Mouse (Mus musculus): Measurements from ENCODE around the gene Elane. TPM values are rescaled to one million over a fixed set of nuclear protein-coding genes. Genes with fewer than 3 reads are reported as not detected.
A peak's percentile ranks its signal among the peaks of the same experiment; 100 is the strongest.

Gene Elane
- polyA plus RNA-seq, 1 experiment from 2014 or later, result 0.28 TPM

DNA sequence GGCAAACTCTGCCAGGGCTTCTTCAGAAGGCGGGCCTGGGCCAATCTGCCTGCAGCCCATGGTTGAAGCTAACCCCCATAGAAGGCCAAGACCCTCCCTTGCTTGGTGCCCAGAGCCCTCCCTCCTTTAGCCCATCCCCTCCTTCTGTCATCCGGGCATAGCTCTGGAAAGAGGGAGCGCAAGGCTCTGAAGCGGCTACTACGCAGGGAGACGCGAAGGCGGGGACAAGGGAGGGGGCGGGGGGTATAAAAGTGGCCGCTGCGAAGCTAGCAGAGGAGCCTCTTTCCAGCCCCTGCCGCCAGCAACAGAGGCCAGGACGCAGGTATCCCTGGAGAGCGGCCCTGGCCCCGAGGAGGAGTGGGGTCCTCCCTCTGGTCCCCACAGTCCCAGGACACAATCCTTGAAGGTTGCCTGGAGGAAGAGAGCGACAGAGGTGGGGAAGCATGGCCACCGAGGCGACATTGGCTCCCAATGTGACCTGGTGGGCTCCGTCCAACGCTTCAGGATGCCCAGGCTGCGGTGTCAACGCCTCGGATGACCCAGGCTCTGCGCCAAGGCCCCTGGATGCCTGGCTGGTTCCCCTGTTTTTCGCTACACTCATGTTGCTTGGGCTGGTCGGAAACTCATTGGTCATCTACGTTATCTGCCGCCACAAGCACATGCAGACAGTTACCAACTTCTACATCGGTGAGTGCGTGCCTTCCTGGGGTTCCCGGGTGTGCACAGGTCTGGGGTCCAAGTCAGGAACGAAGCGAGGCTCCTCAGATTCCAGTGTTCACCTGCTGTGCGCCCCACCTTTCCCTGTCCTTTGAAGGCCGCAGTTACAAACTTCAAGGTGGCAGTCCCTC, 32.4 kb downstream of the Elane start:
- Histone ChIP-seq H3K4me1 (peaks cover 66% of the 10 kb centered on the region), H3K9ac (no peak overlapping the region; the same call in 1 of the 2 replicates), H3K27me3 (peaks cover 61% of the 10 kb centered on the region), H3K27ac (replicated peaks) (no peak overlapping the region), H3K4me3 (replicated peaks) (peak overlapping the region; percentile 18), H3K36me3 (no peaks in the 10 kb centered on the region), H3K9me3 (replicated peaks) (no peaks in the 10 kb centered on the region), H3K4me2 (replicated peaks) (peak overlapping the region; percentile 16)
- no peak for ATAC-seq (ENCODE audit: insufficient number of reproducible peaks, low FRiP score, low TSS enrichment, low read depth)
- WGBS, result 7% methylated on average over 34 of the region's 35 CpGs

DNA sequence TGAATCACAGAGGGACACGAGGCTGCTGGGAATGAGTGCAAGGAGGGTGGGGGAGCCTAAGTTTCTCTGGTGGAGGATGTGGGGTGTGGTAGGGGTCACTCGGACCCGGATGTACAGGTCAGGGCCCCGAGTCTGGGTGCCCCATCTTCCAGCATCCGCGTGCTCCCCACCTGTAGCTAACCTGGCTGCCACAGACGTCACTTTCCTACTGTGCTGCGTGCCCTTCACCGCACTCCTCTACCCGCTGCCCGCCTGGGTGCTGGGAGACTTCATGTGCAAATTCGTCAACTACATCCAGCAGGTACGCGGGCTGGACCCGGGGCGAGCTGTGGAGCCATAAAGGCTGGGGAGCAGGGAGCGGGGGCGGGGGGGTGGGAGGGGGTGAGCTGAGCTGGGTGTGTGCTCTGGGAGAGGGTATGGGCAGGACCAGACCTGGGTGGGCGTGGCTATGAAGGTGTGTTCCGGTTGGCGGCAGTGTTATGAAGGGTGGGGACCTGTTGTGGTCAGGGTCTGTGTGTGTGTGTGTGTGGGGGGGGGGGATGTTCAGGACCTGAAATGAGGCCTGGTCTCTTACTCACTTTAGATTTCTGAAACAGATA, 33.3 kb downstream of the Elane start:
- no peaks in the 10 kb centered on the region for H3K9me3 ChIP-seq (replicated peaks)
- 2% methylated on average over 21 of the region's 21 CpGs for WGBS
- ATAC-seq (ENCODE audit: insufficient number of reproducible peaks, low FRiP score, low TSS enrichment, low read depth), result no peak
- H3K9ac ChIP-seq, result no peak overlapping the region
- H3K4me2 ChIP-seq (replicated peaks), result peak overlapping the region; percentile 33
- peak overlapping the region; percentile 18 for H3K4me3 ChIP-seq (replicated peaks)
- peaks cover 63% of the 10 kb centered on the region for H3K27me3 ChIP-seq
- no peak overlapping the region for H3K27ac ChIP-seq (replicated peaks)
- peaks cover 65% of the 10 kb centered on the region for H3K4me1 ChIP-seq
- H3K36me3 ChIP-seq, result no peaks in the 10 kb centered on the region

GRCm38 (mm10) chr10:79920056-79920890, 34.2 kb downstream of the Elane start:
- no peak overlapping the region for H3K9ac ChIP-seq
- H3K4me1 ChIP-seq, result peaks cover 55% of the 10 kb centered on the region

DNA sequence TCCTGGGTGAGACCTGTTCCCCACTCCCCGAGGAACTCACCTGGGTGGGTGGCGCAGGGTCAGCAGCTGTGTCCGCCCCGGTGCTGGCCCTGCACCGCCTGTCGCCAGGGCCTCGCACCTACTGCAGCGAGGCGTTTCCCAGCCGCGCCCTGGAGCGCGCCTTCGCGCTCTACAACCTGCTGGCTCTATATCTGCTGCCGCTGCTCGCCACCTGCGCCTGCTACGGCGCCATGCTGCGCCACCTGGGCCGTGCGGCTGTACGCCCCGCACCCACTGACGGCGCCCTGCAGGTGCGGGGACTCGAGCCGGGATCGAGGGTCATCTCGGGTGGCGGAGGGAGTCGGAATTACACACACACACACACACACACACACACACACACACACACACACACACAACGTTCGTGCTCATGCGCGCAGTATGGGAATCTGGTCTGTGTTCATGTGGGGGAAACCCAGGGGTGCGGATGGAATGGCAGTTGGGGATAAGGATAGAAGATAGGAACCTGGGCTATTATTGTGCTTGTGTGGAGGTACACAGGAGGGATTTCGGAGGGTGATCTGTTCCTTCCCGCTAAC, 35.0 kb downstream of the Elane start, which contains the start of gene R3hdm4:
Gene R3hdm4, minus strand, starts transcription at position 251 of the 578 bp plus-strand sequence.
- Histone ChIP-seq H3K9ac (no peak within 1 kb of the TSS), H3K9me3 (replicated peaks) (no peaks in the 10 kb centered on the region), H3K4me1 (peaks cover 54% of the 10 kb centered on the region), H3K27me3 (peaks cover 63% of the 10 kb centered on the region), H3K27ac (replicated peaks) (no peak within 1 kb of the TSS), H3K4me2 (replicated peaks) (peak within 1 kb of the TSS; percentile 46), H3K4me3 (replicated peaks) (peak within 1 kb of the TSS; percentile 25), H3K36me3 (no peaks in the 10 kb centered on the region)
- 5% methylated on average over 41 of the region's 41 CpGs for whole genome bisulfite sequencing
- no peak for ATAC-seq (ENCODE audit: insufficient number of reproducible peaks, low FRiP score, low TSS enrichment, low read depth)

More at GRCm38 (mm10) chr10:79920056-79920890, 34.2 kb downstream of the Elane start:
- Histone ChIP-seq H3K36me3 (no peaks in the 10 kb centered on the region), H3K27me3 (peaks cover 63% of the 10 kb centered on the region), H3K9me3 (replicated peaks) (no peaks in the 10 kb centered on the region), H3K4me2 (replicated peaks) (peak overlapping the region; percentile 46; the same call in 1 of the 2 replicates), H3K27ac (replicated peaks) (no peak overlapping the region), H3K4me3 (replicated peaks) (peak overlapping the region; percentile 25; the same call in 1 of the 2 replicates)
- ATAC-seq (ENCODE audit: insufficient number of reproducible peaks, low FRiP score, low TSS enrichment, low read depth), result no peak
- WGBS, result 17% methylated on average over 26 of the region's 26 CpGs

DNA sequence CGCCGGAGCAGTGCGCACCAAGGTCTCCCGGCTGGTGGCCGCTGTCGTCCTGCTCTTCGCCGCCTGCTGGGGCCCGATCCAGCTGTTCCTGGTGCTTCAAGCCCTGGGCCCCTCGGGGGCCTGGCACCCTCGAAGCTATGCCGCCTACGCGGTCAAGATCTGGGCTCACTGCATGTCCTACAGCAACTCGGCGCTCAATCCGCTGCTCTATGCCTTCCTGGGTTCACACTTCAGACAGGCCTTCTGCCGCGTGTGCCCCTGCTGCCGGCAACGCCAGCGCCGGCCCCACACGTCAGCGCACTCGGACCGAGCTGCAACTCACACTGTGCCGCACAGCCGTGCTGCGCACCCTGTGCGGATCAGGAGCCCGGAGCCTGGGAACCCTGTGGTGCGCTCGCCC, 35.5 kb downstream of the Elane start:
- H3K27ac ChIP-seq (replicated peaks), result no peak overlapping the region
- no peak overlapping the region for H3K9ac ChIP-seq
- no peaks in the 10 kb centered on the region for H3K9me3 ChIP-seq (replicated peaks)
- no peaks in the 10 kb centered on the region for H3K36me3 ChIP-seq
- no peak for ATAC-seq (ENCODE audit: insufficient number of reproducible peaks, low FRiP score, low TSS enrichment, low read depth)
- H3K4me1 ChIP-seq, result peaks cover 58% of the 10 kb centered on the region
- WGBS, result 1% methylated on average over 34 of the region's 34 CpGs
- peak overlapping the region; percentile 46 for H3K4me2 ChIP-seq (replicated peaks)
- H3K4me3 ChIP-seq (replicated peaks), result peak overlapping the region; percentile 25
- H3K27me3 ChIP-seq, result peaks cover 63% of the 10 kb centered on the region

DNA sequence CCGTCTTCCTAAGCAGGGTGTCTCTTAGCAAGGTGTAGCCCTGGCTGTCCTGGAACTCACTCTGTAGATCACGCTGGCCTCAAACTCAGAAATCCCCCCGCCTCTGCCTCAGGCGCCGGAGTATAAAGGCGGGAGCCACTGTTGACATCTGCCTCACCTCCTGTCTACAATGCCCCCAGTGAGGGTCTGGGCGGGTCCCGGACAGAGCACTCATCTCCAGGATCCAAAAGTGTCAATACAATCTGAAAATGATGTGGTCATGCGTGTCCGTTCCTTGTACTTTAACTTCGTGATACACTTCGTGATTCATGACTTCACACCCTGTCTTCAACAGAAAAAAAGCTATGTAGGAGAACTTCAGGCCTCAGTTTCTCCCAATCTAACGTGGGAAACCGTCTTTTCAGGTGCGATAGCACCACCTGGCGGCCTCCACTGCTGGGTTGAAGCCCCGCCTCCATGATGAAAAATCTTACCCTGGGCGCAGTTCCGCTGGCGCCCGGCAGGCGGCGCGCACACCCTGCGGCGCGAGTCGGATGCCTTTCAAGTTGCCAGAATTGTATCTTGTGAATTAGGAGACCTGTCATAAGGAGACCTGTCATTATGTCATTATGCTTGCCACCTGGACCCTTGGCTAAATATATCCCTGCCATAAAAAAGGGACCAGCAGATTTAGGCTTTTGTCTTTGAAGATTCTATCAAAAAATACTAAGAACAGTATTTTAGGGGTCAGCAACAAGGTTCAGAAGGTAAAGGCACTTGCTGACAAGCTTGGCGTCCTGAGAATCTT, 39.1 kb downstream of the Elane start:
- Histone ChIP-seq H3K9me3 (replicated peaks) (no peaks in the 10 kb centered on the region), H3K36me3 (no peaks in the 10 kb centered on the region), H3K27ac (replicated peaks) (peak overlapping the region; percentile 97; the same call in 1 of the 2 replicates), H3K9ac (no peak overlapping the region), H3K27me3 (peaks cover 35% of the 10 kb centered on the region), H3K4me3 (replicated peaks) (peak overlapping the region; percentile 99; the same call in 1 of the 2 replicates), H3K4me2 (replicated peaks) (peak overlapping the region; percentile 92), H3K4me1 (peaks cover 47% of the 10 kb centered on the region)
- no peak for ATAC-seq (ENCODE audit: insufficient number of reproducible peaks, low FRiP score, low TSS enrichment, low read depth)
- 11% methylated on average over 29 of the region's 29 CpGs for WGBS

GRCm38 (mm10) chr10:79925785-79926490, 39.9 kb downstream of the Elane start:
- peaks cover 41% of the 10 kb centered on the region for H3K4me1 ChIP-seq
- peak overlapping the region; percentile 98 for H3K9ac ChIP-seq
- H3K27me3 ChIP-seq, result peaks cover 28% of the 10 kb centered on the region
- peak overlapping the region; percentile 97 for H3K27ac ChIP-seq (replicated peaks)
- ATAC-seq (ENCODE audit: insufficient number of reproducible peaks, low FRiP score, low TSS enrichment, low read depth), result no peak
- 6% methylated on average over 15 of the region's 15 CpGs for WGBS
- H3K4me2 ChIP-seq (replicated peaks), result peak overlapping the region; percentile 92
- H3K9me3 ChIP-seq (replicated peaks), result no peaks in the 10 kb centered on the region
- 0 out of 2 replicates have a peak, but pooled peaks cover 1% of the 10 kb centered on the region for H3K36me3 ChIP-seq
- H3K4me3 ChIP-seq (replicated peaks), result peak overlapping the region; percentile 99

GRCm38 (mm10) chr10:79926491-79927323, 40.7 kb downstream of the Elane start, which contains the start of gene Arid3a:
Gene Arid3a, plus strand, starts transcription at chr10:79927043.
- H3K27me3 ChIP-seq, result peaks cover 20% of the 10 kb centered on the region
- H3K4me1 ChIP-seq, result peaks cover 41% of the 10 kb centered on the region
- peak within 1 kb of the TSS; percentile 97 for H3K27ac ChIP-seq (replicated peaks)
- H3K4me2 ChIP-seq (replicated peaks), result peak within 1 kb of the TSS; percentile 92
- H3K36me3 ChIP-seq, result peaks cover 9% of the 10 kb centered on the region; the same call in 1 of the 2 replicates
- ATAC-seq (ENCODE audit: insufficient number of reproducible peaks, low FRiP score, low TSS enrichment, low read depth), result peak; percentile 87
- under 1% methylated on average over 63 of the region's 63 CpGs for WGBS
- H3K9me3 ChIP-seq (replicated peaks), result no peaks in the 10 kb centered on the region
- H3K4me3 ChIP-seq (replicated peaks), result peak within 1 kb of the TSS; percentile 99
- peak within 1 kb of the TSS; percentile 98 for H3K9ac ChIP-seq
